28 mouse cellular contexts compared by ENCODE assay signal in genomic region chr3:138918241-138918640, GRCm38 (mm10).
DNase-seq lines count a peak whose midpoint lies in the region; ATAC-seq lines count a peak whose summit lies in the region.
"Had no signal": no experiment of that assay in that cellular context is flagged by ENCODE, and none has a peak within 500 bp of the region (broad histone marks: within the 10 kb centered on the region; RNA-seq: fewer than 3 reads in every experiment).

No protein-coding gene starts in this region.

- H3K4me3 ChIP-seq in limb, embryonic 11.5 days (ENCODE audit: low read depth, low read length) = no peak overlapping the region
- no peak overlapping the region for H3K4me3 ChIP-seq in limb, embryonic 10.5 days
- H3K4me3 ChIP-seq in heart, embryonic 11.5 days (ENCODE audit: low read depth, low read length) = no peak overlapping the region
- no peak overlapping the region for H3K4me3 ChIP-seq in heart, embryonic 16.5 days (ENCODE audit: low read length)
- H3K4me3 ChIP-seq: forebrain, embryonic 12.5 days; hindbrain, embryonic 10.5 days; liver, embryonic 15.5 days; midbrain, embryonic 10.5 days; myocyte; neural tube, embryonic 12.5 days had no signal

- H3K27me3 ChIP-seq in limb, embryonic 11.5 days (ENCODE audit: control insufficient read depth, insufficient read depth, low read length) = no peaks in the 10 kb centered on the region
- H3K27me3 ChIP-seq in limb, embryonic 10.5 days (ENCODE audit: low read depth, poor library complexity, severe bottlenecking) = no peaks in the 10 kb centered on the region
- H3K27me3 ChIP-seq in heart, embryonic 11.5 days (ENCODE audit: control insufficient read depth, insufficient read depth, low read length) = no peaks in the 10 kb centered on the region
- no peaks in the 10 kb centered on the region for H3K27me3 ChIP-seq in heart, embryonic 16.5 days (ENCODE audit: control insufficient read depth, insufficient read depth, low read length)
- H3K27me3 ChIP-seq: forebrain, embryonic 12.5 days; liver, embryonic 15.5 days; neural tube, embryonic 12.5 days had no signal

- peak; percentile 7 for DNase-seq in limb, embryonic 11.5 days (ENCODE audit: low spot score)
- no peak for DNase-seq in limb, embryonic 10.5 days (ENCODE audit: low spot score)
- no peak for DNase-seq in lung, postnatal 4 days
- DNase-seq in layer of hippocampus, postnatal 14 days (ENCODE audit: low spot score in 2 of 2) = no peak
- DNase-seq: adrenal gland, postnatal 14 days; cerebellum, adult 11-12 months; cerebellum, adult 9-11 months; forebrain, postnatal 0 days; kidney, adult 2 months; kidney, postnatal 4 days; layer of hippocampus, postnatal 36 days; left cerebral cortex, postnatal 4 days; liver; lung, embryonic 14.5 days; lung, postnatal 14 days; right cerebral cortex, postnatal 14 days had no signal

- H3K9me3 ChIP-seq in limb, embryonic 11.5 days (ENCODE audit: control insufficient read depth, low read length) = no peaks in the 10 kb centered on the region
- no peaks in the 10 kb centered on the region for H3K9me3 ChIP-seq in limb, embryonic 10.5 days (replicated peaks)
- H3K9me3 ChIP-seq in heart, embryonic 11.5 days (replicated peaks; ENCODE audit: control insufficient read depth, low read length) = no peaks in the 10 kb centered on the region
- no peaks in the 10 kb centered on the region; the same call in 1 of the 2 replicates for H3K9me3 ChIP-seq in heart, embryonic 16.5 days (replicated peaks; ENCODE audit: control insufficient read depth, low read length)
- H3K9me3 ChIP-seq: forebrain, embryonic 12.5 days; hindbrain, embryonic 10.5 days; liver, embryonic 15.5 days; midbrain, embryonic 10.5 days; neural tube, embryonic 12.5 days had no signal

- no peak overlapping the region for H3K9ac ChIP-seq in limb, embryonic 11.5 days (ENCODE audit: low read length)
- no peak overlapping the region for H3K9ac ChIP-seq in heart, embryonic 11.5 days (ENCODE audit: low read depth, low read length)
- no peak overlapping the region for H3K9ac ChIP-seq in heart, embryonic 16.5 days (ENCODE audit: low read length)
- H3K9ac ChIP-seq: forebrain, embryonic 12.5 days; forebrain, postnatal 0 days; liver, embryonic 15.5 days; lung, embryonic 14.5 days; neural tube, embryonic 12.5 days had no signal

- no peak overlapping the region for H3K27ac ChIP-seq in limb, embryonic 11.5 days (replicated peaks; ENCODE audit: low read depth, low read length)
- no peak overlapping the region for H3K27ac ChIP-seq in limb, embryonic 10.5 days
- H3K27ac ChIP-seq in heart, embryonic 11.5 days (ENCODE audit: low read depth, low read length) = no peak overlapping the region
- peak overlapping the region; percentile 50; the same call in 1 of the 2 replicates for H3K27ac ChIP-seq in heart, embryonic 16.5 days (ENCODE audit: low read length)
- H3K27ac ChIP-seq: forebrain, embryonic 12.5 days; hindbrain, embryonic 10.5 days; liver, embryonic 15.5 days; midbrain, embryonic 10.5 days; neural tube, embryonic 12.5 days had no signal

- no peaks in the 10 kb centered on the region for H3K36me3 ChIP-seq in limb, embryonic 11.5 days (ENCODE audit: control insufficient read depth, insufficient read depth, low read length)
- H3K36me3 ChIP-seq in limb, embryonic 10.5 days = no peaks in the 10 kb centered on the region
- no peaks in the 10 kb centered on the region for H3K36me3 ChIP-seq in heart, embryonic 11.5 days (ENCODE audit: control insufficient read depth, insufficient read depth, low read length)
- peaks cover 4% of the 10 kb centered on the region; the same call in 1 of the 2 replicates for H3K36me3 ChIP-seq in heart, embryonic 16.5 days (ENCODE audit: control insufficient read depth, insufficient read depth)
- H3K36me3 ChIP-seq: forebrain, embryonic 12.5 days; hindbrain, embryonic 10.5 days; liver, embryonic 15.5 days; neural tube, embryonic 12.5 days had no signal

- WGBS in limb, embryonic 11.5 days = 90% methylated on average over 4 of the region's 4 CpGs
- 90% methylated on average over 4 of the region's 4 CpGs for WGBS in limb, embryonic 10.5 days
- 25% methylated on average over 4 of the region's 4 CpGs for WGBS in heart, embryonic 11.5 days (ENCODE audit: insufficient replicate concordance)
- 25% methylated on average over 4 of the region's 4 CpGs for WGBS in heart, embryonic 16.5 days

- 0 out of 2 replicates have a peak, but pooled peaks cover 4% of the 10 kb centered on the region for H3K4me1 ChIP-seq in limb, embryonic 11.5 days (ENCODE audit: control insufficient read depth, insufficient read depth, low read length)
- H3K4me1 ChIP-seq in limb, embryonic 10.5 days = 0 out of 2 replicates have a peak, but pooled peaks cover 3% of the 10 kb centered on the region
- H3K4me1 ChIP-seq in heart, embryonic 11.5 days (ENCODE audit: control insufficient read depth, insufficient read depth, low read length) = peaks cover 8% of the 10 kb centered on the region; the same call in 1 of the 2 replicates
- H3K4me1 ChIP-seq in heart, embryonic 16.5 days (ENCODE audit: control insufficient read depth, insufficient read depth, low read length) = peaks cover 13% of the 10 kb centered on the region
- H3K4me1 ChIP-seq: forebrain, embryonic 12.5 days; liver, embryonic 15.5 days; midbrain, embryonic 10.5 days; neural tube, embryonic 12.5 days had no signal

- ATAC-seq in limb, embryonic 11.5 days (ENCODE audit: insufficient number of reproducible peaks, low FRiP score, low TSS enrichment, low read depth) = no peak
- peak; percentile 86 for ATAC-seq in heart, embryonic 11.5 days (replicated peaks; ENCODE audit: insufficient number of reproducible peaks, low FRiP score, low TSS enrichment)
- ATAC-seq in heart, embryonic 16.5 days (replicated peaks; ENCODE audit: extremely low read depth, insufficient read depth, low FRiP score) = peak; percentile 99
- no peak for ATAC-seq in erythroblast, adult 5-6 weeks (replicated peaks; ENCODE audit: low FRiP score, poor library complexity, severe bottlenecking)
- ATAC-seq: CD4-positive, CD25-positive, alpha-beta regulatory T cell, adult 4 months; forebrain, postnatal 0 days; hindbrain, embryonic 16.5 days; midbrain, embryonic 16.5 days had no signal

- no peak overlapping the region for H3K4me2 ChIP-seq in limb, embryonic 11.5 days (ENCODE audit: low read depth, severe bottlenecking)
- H3K4me2 ChIP-seq in heart, embryonic 11.5 days = no peak overlapping the region
- H3K4me2 ChIP-seq in heart, embryonic 16.5 days (ENCODE audit: low read depth, low read length) = no peak overlapping the region
- H3K4me2 ChIP-seq: forebrain, embryonic 12.5 days; liver, embryonic 15.5 days; lung, embryonic 14.5 days; neural tube, embryonic 12.5 days had no signal

Comparison
In these comparisons a context has a peak if more than half of its experiments do, and no peak if none do; other contexts are left out.
1. ATAC-seq: peak in heart, embryonic 11.5 days (single experiment) and heart, embryonic 16.5 days (single experiment); none in limb, embryonic 11.5 days (single experiment) and erythroblast, adult 5-6 weeks (single experiment).